Mouse (Mus musculus): ENCODE measurements around the gene Tmem131l. TPM values are rescaled to one million over a fixed set of nuclear protein-coding genes. Genes with fewer than 3 reads are reported as not detected.

Gene Tmem131l
- polyA plus RNA-seq, 1 experiment from 2014 or later = 35.1 TPM

GRCm38 (mm10) chr3:83905161-83905560 lies 134.8 kb downstream of the Tmem131l start:
- Histone ChIP-seq H3K27me3 (ENCODE audit: insufficient read depth, low read length) (no peaks in the 10 kb centered on the region), H3K27ac (ENCODE audit: low read length) (no peak overlapping the region), H3K4me2 (replicated peaks; ENCODE audit: low read depth, low read length) (no peak overlapping the region), H3K9me3 (ENCODE audit: low read length) (no peaks in the 10 kb centered on the region), H3K4me1 (ENCODE audit: insufficient read depth, low read length) (0 out of 2 replicates have a peak, but pooled peaks cover 4% of the 10 kb centered on the region), H3K9ac (replicated peaks; ENCODE audit: low read length) (no peak overlapping the region), H3K4me3 (ENCODE audit: low read length) (no peak overlapping the region), H3K36me3 (ENCODE audit: insufficient read depth, low read length) (peaks cover 57% of the 10 kb centered on the region)
- WGBS = 66% methylated on average over 6 of the region's 6 CpGs
- ATAC-seq (ENCODE audit: low FRiP score, low TSS enrichment) = no peak

- no peak overlapping the region; the same call in 1 of the 2 replicates for H3K27ac ChIP-seq (ENCODE audit: low read length)
- no peaks in the 10 kb centered on the region for H3K9me3 ChIP-seq (ENCODE audit: low read length)
- H3K4me2 ChIP-seq (replicated peaks; ENCODE audit: low read depth, low read length) = no peak overlapping the region
- WGBS = 74% methylated on average over 14 of the region's 14 CpGs
- no peak for ATAC-seq (ENCODE audit: low FRiP score, low TSS enrichment)
- H3K27me3 ChIP-seq (ENCODE audit: insufficient read depth, low read length) = no peaks in the 10 kb centered on the region
- H3K4me1 ChIP-seq (ENCODE audit: insufficient read depth, low read length) = 0 out of 2 replicates have a peak, but pooled peaks cover 4% of the 10 kb centered on the region
- no peak overlapping the region for H3K9ac ChIP-seq (replicated peaks; ENCODE audit: low read length)
- peaks cover 59% of the 10 kb centered on the region for H3K36me3 ChIP-seq (ENCODE audit: insufficient read depth, low read length)
- H3K4me3 ChIP-seq (ENCODE audit: low read length) = no peak overlapping the region
Observed at GRCm38 (mm10) chr3:83904176-83904958, 135.6 kb downstream of the Tmem131l start.

GRCm38 (mm10) chr3:83902943-83903342 lies 137.0 kb downstream of the Tmem131l start:
- 0 out of 2 replicates have a peak, but pooled peaks cover 4% of the 10 kb centered on the region for H3K4me1 ChIP-seq (ENCODE audit: insufficient read depth, low read length)
- H3K27ac ChIP-seq (ENCODE audit: low read length) = no peak overlapping the region
- no peak overlapping the region for H3K9ac ChIP-seq (replicated peaks; ENCODE audit: low read length)
- 88% methylated on average over 5 of the region's 5 CpGs for WGBS
- H3K27me3 ChIP-seq (ENCODE audit: insufficient read depth, low read length) = no peaks in the 10 kb centered on the region
- no peak overlapping the region for H3K4me2 ChIP-seq (replicated peaks; ENCODE audit: low read depth, low read length)
- no peaks in the 10 kb centered on the region for H3K9me3 ChIP-seq (ENCODE audit: low read length)
- ATAC-seq (ENCODE audit: low FRiP score, low TSS enrichment) = no peak
- H3K36me3 ChIP-seq (ENCODE audit: insufficient read depth, low read length) = peaks cover 69% of the 10 kb centered on the region
- H3K4me3 ChIP-seq (ENCODE audit: low read length) = no peak overlapping the region

DNA sequence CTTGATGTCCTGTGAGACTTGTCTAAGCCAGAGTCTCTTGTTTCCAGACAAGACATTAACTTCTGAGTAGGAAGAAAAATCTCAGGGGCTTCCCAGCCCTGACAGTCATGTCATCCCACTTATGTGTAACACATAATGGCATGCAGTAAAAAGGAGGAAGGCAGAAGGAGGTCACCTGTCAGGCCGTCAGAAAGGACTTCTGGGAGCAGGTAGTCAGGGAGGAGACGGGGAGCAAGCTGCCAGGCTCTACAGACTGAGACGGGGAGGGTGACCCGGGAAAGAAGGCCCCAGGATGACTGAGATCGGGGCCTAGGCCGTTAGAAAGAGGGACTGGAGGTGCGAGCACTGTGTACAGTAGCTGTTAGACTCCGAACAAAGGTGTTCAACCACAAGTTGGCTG lies 137.5 kb downstream of the Tmem131l start:
- H3K9ac ChIP-seq (replicated peaks; ENCODE audit: low read length) = no peak overlapping the region
- H3K4me1 ChIP-seq (ENCODE audit: insufficient read depth, low read length) = 0 out of 2 replicates have a peak, but pooled peaks cover 4% of the 10 kb centered on the region
- H3K36me3 ChIP-seq (ENCODE audit: insufficient read depth, low read length) = peaks cover 72% of the 10 kb centered on the region
- ATAC-seq (ENCODE audit: low FRiP score, low TSS enrichment) = no peak
- H3K27ac ChIP-seq (ENCODE audit: low read length) = no peak overlapping the region
- H3K9me3 ChIP-seq (ENCODE audit: low read length) = no peaks in the 10 kb centered on the region
- H3K27me3 ChIP-seq (ENCODE audit: insufficient read depth, low read length) = no peaks in the 10 kb centered on the region
- 87% methylated on average over 8 of the region's 8 CpGs for WGBS
- no peak overlapping the region for H3K4me2 ChIP-seq (replicated peaks; ENCODE audit: low read depth, low read length)
- no peak overlapping the region for H3K4me3 ChIP-seq (ENCODE audit: low read length)

- H3K9me3 ChIP-seq (ENCODE audit: low read length) = no peaks in the 10 kb centered on the region
- WGBS = 63% methylated on average over 12 of the region's 12 CpGs
- 0 out of 2 replicates have a peak, but pooled peaks cover 4% of the 10 kb centered on the region for H3K4me1 ChIP-seq (ENCODE audit: insufficient read depth, low read length)
- no peak overlapping the region for H3K27ac ChIP-seq (ENCODE audit: low read length)
- no peak overlapping the region for H3K4me3 ChIP-seq (ENCODE audit: low read length)
- H3K27me3 ChIP-seq (ENCODE audit: insufficient read depth, low read length) = no peaks in the 10 kb centered on the region
- H3K9ac ChIP-seq (replicated peaks; ENCODE audit: low read length) = no peak overlapping the region
- H3K4me2 ChIP-seq (replicated peaks; ENCODE audit: low read depth, low read length) = no peak overlapping the region
- peaks cover 65% of the 10 kb centered on the region for H3K36me3 ChIP-seq (ENCODE audit: insufficient read depth, low read length)
- ATAC-seq (ENCODE audit: low FRiP score, low TSS enrichment) = no peak
Observed at GRCm38 (mm10) chr3:83900756-83901373, 139.1 kb downstream of the Tmem131l start.

DNA sequence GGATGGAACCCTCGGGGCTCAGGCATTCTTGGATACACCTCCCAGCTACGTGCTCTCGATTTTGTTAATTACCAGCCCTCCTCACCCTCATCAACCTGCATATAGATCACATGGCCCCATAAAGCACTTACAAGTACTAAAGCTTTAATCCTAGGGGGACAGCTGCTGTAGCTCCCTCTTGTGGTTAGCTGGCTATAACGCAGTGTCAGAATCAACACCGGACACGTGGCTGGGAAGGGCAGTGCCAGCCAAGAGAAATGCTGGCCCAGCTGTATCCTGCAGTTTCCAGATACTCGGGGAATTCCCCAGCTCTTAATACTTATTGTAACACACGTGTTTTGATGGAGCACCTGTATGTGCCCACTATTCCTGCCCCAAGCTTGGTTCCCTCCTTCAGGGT lies 140.4 kb downstream of the Tmem131l start:
- 0 out of 2 replicates have a peak, but pooled peaks cover 1% of the 10 kb centered on the region for H3K4me1 ChIP-seq (ENCODE audit: insufficient read depth, low read length)
- H3K27me3 ChIP-seq (ENCODE audit: insufficient read depth, low read length) = no peaks in the 10 kb centered on the region
- no peak overlapping the region for H3K4me3 ChIP-seq (ENCODE audit: low read length)
- ATAC-seq (ENCODE audit: low FRiP score, low TSS enrichment) = 0 out of 2 replicates have a peak, but pooled peaks have one; percentile 24
- no peak overlapping the region for H3K27ac ChIP-seq (ENCODE audit: low read length)
- H3K9ac ChIP-seq (replicated peaks; ENCODE audit: low read length) = no peak overlapping the region
- WGBS = 34% methylated on average over 8 of the region's 8 CpGs
- peaks cover 52% of the 10 kb centered on the region for H3K36me3 ChIP-seq (ENCODE audit: insufficient read depth, low read length)
- no peaks in the 10 kb centered on the region for H3K9me3 ChIP-seq (ENCODE audit: low read length)
- H3K4me2 ChIP-seq (replicated peaks; ENCODE audit: low read depth, low read length) = no peak overlapping the region

GRCm38 (mm10) chr3:83898246-83898645 lies 141.7 kb downstream of the Tmem131l start:
- Histone ChIP-seq H3K27me3 (ENCODE audit: insufficient read depth, low read length) (no peaks in the 10 kb centered on the region), H3K4me3 (ENCODE audit: low read length) (no peak overlapping the region), H3K4me2 (replicated peaks; ENCODE audit: low read depth, low read length) (no peak overlapping the region), H3K27ac (ENCODE audit: low read length) (no peak overlapping the region), H3K4me1 (ENCODE audit: insufficient read depth, low read length) (no peaks in the 10 kb centered on the region), H3K9me3 (ENCODE audit: low read length) (no peaks in the 10 kb centered on the region), H3K36me3 (ENCODE audit: insufficient read depth, low read length) (peaks cover 40% of the 10 kb centered on the region), H3K9ac (replicated peaks; ENCODE audit: low read length) (no peak overlapping the region)
- no peak for ATAC-seq (ENCODE audit: low FRiP score, low TSS enrichment)
- WGBS = 92% methylated on average over 9 of the region's 9 CpGs

DNA sequence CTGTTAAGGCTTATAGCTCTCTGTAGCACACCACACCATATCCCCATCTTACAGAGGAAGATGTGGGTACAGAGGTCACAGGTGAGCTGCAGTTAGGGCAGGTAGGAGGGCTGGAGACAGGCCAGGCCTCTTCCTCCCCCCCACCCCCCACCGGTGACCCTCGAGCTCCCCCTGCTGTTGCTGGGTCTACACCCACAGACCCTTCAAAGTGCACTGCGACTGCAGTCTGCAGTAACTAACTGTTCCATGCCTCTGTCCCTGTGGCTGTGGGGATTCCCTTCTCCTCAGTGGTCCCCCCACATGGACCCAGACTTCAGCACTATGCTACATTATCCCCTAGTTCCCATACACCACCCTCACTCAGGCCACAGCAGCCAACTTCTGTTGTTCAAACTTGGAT lies 144.2 kb downstream of the Tmem131l start:
- no peak for ATAC-seq (ENCODE audit: low FRiP score, low TSS enrichment)
- no peak overlapping the region for H3K27ac ChIP-seq (ENCODE audit: low read length)
- 46% methylated on average over 3 of the region's 3 CpGs for WGBS

GRCm38 (mm10) chr3:83895111-83895510 lies 144.9 kb downstream of the Tmem131l start:
- H3K27me3 ChIP-seq (ENCODE audit: insufficient read depth, low read length) = no peaks in the 10 kb centered on the region
- no peak overlapping the region for H3K4me2 ChIP-seq (replicated peaks; ENCODE audit: low read depth, low read length)
- no peak overlapping the region for H3K4me3 ChIP-seq (ENCODE audit: low read length)
- H3K27ac ChIP-seq (ENCODE audit: low read length) = no peak overlapping the region
- no peak overlapping the region for H3K9ac ChIP-seq (replicated peaks; ENCODE audit: low read length)
- no peak for ATAC-seq (ENCODE audit: low FRiP score, low TSS enrichment)
- H3K36me3 ChIP-seq (ENCODE audit: insufficient read depth, low read length) = peaks cover 16% of the 10 kb centered on the region
- no peaks in the 10 kb centered on the region for H3K4me1 ChIP-seq (ENCODE audit: insufficient read depth, low read length)
- H3K9me3 ChIP-seq (ENCODE audit: low read length) = no peaks in the 10 kb centered on the region
- 94% methylated on average over 5 of the region's 5 CpGs for WGBS

More for the DNA sequence above, 144.2 kb downstream of the Tmem131l start:
- Histone ChIP-seq H3K9ac (replicated peaks; ENCODE audit: low read length) (no peak overlapping the region), H3K27me3 (ENCODE audit: insufficient read depth, low read length) (no peaks in the 10 kb centered on the region), H3K36me3 (ENCODE audit: insufficient read depth, low read length) (peaks cover 20% of the 10 kb centered on the region), H3K4me2 (replicated peaks; ENCODE audit: low read depth, low read length) (no peak overlapping the region), H3K9me3 (ENCODE audit: low read length) (no peaks in the 10 kb centered on the region), H3K4me3 (ENCODE audit: low read length) (no peak overlapping the region), H3K4me1 (ENCODE audit: insufficient read depth, low read length) (no peaks in the 10 kb centered on the region)

GRCm38 (mm10) chr3:83885163-83885562 lies 154.8 kb downstream of the Tmem131l start:
- H3K27me3 ChIP-seq (ENCODE audit: insufficient read depth, low read length) = no peaks in the 10 kb centered on the region
- no peak overlapping the region for H3K9ac ChIP-seq (replicated peaks; ENCODE audit: low read length)
- no peak overlapping the region for H3K27ac ChIP-seq (ENCODE audit: low read length)
- no peaks in the 10 kb centered on the region for H3K9me3 ChIP-seq (ENCODE audit: low read length)
- WGBS = 71% methylated on average over 2 of the region's 2 CpGs
- H3K4me1 ChIP-seq (ENCODE audit: insufficient read depth, low read length) = no peaks in the 10 kb centered on the region
- ATAC-seq (ENCODE audit: low FRiP score, low TSS enrichment) = no peak
- H3K4me2 ChIP-seq (replicated peaks; ENCODE audit: low read depth, low read length) = no peak overlapping the region
- H3K4me3 ChIP-seq (ENCODE audit: low read length) = no peak overlapping the region
- no peaks in the 10 kb centered on the region for H3K36me3 ChIP-seq (ENCODE audit: insufficient read depth, low read length)

Measured in kidney, embryonic 16.5 days (tissue).